Mouse (Mus musculus) naive thymus-derived CD4-positive, alpha-beta T cell, adult 2 months (primary cell): Measurements from ENCODE around the gene Sncg.
"Not testable (repeated sequence)": the region's sequence is repeated elsewhere in the genome, so short reads cannot be mapped to it uniquely, and the experiment has no call there.

ENCODE experiments used
- DNase-seq: peaks from one replicate; pipeline ENCODE4 v3.0.0-alpha.2; 2011; ENCODE audit warnings: low read depth

Gene Sncg

GRCm38 (mm10) chr14:34374577-34374976 lies at the start of gene Sncg:
Sncg (minus strand) TSS chr14:34374789.
- no peak for DNase-seq

GRCm38 (mm10) chr14:34421078-34421477 lies 46.5 kb upstream of the Sncg start:
- no peak for DNase-seq

GRCm38 (mm10) chr14:34417501-34417900 lies 42.9 kb upstream of the Sncg start:
- DNase-seq, result no peak

- DNase-seq, result not testable (repeated sequence)
Observed at GRCm38 (mm10) chr14:34416946-34417345, 42.4 kb upstream of the Sncg start.

GRCm38 (mm10) chr14:34412164-34412896 lies 37.7 kb upstream of the Sncg start:
- DNase-seq, result no peak

- DNase-seq, result no peak
Observed at GRCm38 (mm10) chr14:34410716-34411115, 36.1 kb upstream of the Sncg start.

GRCm38 (mm10) chr14:34403424-34403823 lies 28.8 kb upstream of the Sncg start:
- no peak for DNase-seq

GRCm38 (mm10) chr14:34402871-34403270 lies 28.3 kb upstream of the Sncg start:
- DNase-seq, result no peak

GRCm38 (mm10) chr14:34401135-34401534 lies 26.5 kb upstream of the Sncg start:
- peak; percentile 87 for DNase-seq

GRCm38 (mm10) chr14:34400021-34400420 lies 25.4 kb upstream of the Sncg start:
- no peak for DNase-seq

- no peak for DNase-seq
Observed at GRCm38 (mm10) chr14:34399301-34399700, 24.7 kb upstream of the Sncg start.

- no peak for DNase-seq
Observed at GRCm38 (mm10) chr14:34398901-34399300, 24.3 kb upstream of the Sncg start.

GRCm38 (mm10) chr14:34397871-34398270 lies 23.3 kb upstream of the Sncg start:
- no peak for DNase-seq

- no peak for DNase-seq
Observed at GRCm38 (mm10) chr14:34393295-34393694, 18.7 kb upstream of the Sncg start.

- no peak for DNase-seq
Observed at GRCm38 (mm10) chr14:34382921-34383704, 8.5 kb upstream of the Sncg start.

- DNase-seq, result no peak
Observed at GRCm38 (mm10) chr14:34378560-34379331, 4.2 kb upstream of the Sncg start.

- no peak for DNase-seq
Observed at GRCm38 (mm10) chr14:34377121-34377520, 2.5 kb upstream of the Sncg start.

- no peak for DNase-seq
Observed at GRCm38 (mm10) chr14:34375941-34376340, 1.4 kb upstream of the Sncg start.

GRCm38 (mm10) chr14:34375415-34375904 lies 871 bp upstream of the Sncg start, which contains the start of gene Mmrn2:
Mmrn2 (plus strand) TSS chr14:34375465.
- DNase-seq, result no peak

- no peak for DNase-seq
Observed at GRCm38 (mm10) chr14:34373581-34373980, 1.0 kb downstream of the Sncg start.

GRCm38 (mm10) chr14:34372646-34373045 lies 1.9 kb downstream of the Sncg start:
- DNase-seq, result no peak

GRCm38 (mm10) chr14:34371763-34372162 lies 2.8 kb downstream of the Sncg start:
- DNase-seq, result no peak
